Mouse (Mus musculus) retina, postnatal 7 days (tissue): ENCODE results near the gene Cryl1.

ENCODE experiments used
- DNase-seq: peaks from one replicate; pipeline ENCODE4 v3.0.0-alpha.2; 2012; ENCODE audit warnings: low read depth, low spot score

Cryl1 gene

GRCm38 (mm10) chr14:57372348-57373102, 25.8 kb downstream of the Cryl1 start:
- DNase-seq = peak; percentile 79

DNA sequence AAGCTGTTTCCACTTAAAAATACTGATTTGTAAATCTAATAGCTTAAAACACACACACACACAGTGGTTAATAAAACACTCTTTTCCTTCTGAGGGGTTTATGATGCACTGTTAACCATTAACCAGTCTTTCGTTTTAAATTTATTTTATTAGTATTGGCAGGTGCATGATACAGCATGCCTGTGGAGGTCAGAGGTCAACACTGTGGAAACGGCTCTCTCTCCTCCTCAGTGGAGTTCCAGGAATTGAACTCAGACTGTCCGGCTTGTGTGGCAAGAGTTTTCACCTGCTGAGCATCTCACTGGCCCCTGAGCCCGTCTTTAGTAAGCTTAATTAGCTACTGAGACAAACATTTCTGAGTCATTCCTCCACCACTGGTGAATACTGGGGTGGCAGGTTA, 31.0 kb downstream of the Cryl1 start:
- DNase-seq = no peak

GRCm38 (mm10) chr14:57366724-57367123, 31.6 kb downstream of the Cryl1 start:
- no peak for DNase-seq

GRCm38 (mm10) chr14:57365341-57365740, 33.0 kb downstream of the Cryl1 start:
- DNase-seq = no peak

DNA sequence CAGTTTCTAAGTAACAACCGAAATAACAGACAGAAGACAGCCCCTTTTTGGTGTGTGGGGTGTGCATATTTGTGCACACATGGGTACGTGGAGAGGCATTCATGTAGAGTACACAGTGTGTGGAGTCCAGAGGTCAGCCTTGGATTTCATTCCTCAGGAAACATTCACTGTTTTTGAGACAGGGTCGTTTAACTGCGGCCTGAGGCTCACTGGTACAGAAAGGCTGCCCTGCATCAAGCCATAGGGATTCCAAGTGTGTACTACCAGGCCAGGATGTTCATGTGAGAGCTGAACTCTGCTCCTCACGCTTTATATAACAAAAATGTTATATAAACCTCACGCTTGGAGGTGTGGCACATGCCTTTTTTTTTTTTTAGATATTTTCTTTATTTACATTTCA, 34.5 kb downstream of the Cryl1 start:
- DNase-seq = no peak

DNA sequence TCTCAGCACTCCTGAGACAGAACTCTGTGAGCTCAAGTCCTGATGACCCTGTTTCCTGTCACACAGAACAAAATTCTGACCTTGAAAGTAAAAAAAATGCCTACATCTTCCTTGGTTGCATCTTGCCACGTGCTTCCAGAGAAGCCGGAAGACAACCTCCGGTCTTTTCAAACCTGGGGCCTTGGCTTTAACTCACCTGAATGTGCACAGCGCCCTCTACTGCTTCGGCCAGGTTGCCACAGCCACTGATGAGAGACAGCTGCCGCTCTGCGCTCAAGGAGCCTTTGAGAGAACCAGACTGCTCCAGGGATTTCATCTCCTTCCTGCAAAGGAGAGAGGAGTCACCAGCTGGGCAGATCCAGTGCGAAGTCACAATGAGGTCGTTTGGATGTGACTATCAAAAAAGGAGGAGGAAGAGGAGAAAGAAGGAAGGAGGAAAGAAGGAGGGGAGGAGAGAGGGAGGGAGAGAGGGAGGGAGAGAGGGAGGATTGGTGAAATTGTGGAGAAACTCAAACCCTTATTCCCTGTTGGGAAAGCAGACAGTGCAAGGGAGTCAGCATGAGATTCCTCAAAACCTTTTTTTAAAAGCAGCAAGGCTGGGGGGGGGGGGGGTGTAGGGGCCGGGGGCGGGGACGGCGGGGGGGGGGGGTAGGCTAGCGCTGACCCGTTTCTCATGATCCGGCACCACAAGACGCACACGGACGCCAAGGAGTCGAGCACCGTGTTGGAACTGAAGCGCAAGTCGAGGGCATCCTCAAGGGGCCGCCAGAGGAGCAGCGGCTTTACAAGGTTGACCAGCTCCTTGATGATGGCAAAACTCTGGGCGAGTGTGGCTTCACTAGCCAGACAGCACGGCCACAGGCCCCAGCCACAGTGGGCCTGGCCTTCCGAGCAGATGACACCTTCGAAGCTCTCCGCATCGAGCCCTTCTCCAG, 35.3 kb downstream of the Cryl1 start:
- peak; percentile 62 for DNase-seq

DNA sequence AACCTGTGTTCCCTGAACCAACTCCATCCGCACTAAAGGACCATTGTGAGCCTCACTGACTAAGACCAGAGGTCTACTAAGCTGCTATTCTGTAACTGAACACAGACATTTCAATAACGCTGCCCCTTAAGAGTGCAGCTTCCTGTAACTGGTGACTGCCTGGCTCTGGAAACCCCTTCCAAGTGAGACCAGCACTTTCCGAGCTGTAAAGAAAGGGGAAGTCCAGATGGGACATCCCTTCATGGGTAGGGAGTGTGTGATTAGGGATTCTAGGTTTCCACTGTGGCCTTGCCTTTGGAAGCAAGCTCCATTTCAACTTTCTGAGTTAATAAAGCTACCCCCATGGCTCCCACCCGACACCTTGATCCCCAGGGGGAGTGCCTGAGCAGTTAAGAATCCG, 41.3 kb downstream of the Cryl1 start:
- DNase-seq = no peak

- DNase-seq = no peak
Measured at GRCm38 (mm10) chr14:57351521-57352235, 46.7 kb downstream of the Cryl1 start.

DNA sequence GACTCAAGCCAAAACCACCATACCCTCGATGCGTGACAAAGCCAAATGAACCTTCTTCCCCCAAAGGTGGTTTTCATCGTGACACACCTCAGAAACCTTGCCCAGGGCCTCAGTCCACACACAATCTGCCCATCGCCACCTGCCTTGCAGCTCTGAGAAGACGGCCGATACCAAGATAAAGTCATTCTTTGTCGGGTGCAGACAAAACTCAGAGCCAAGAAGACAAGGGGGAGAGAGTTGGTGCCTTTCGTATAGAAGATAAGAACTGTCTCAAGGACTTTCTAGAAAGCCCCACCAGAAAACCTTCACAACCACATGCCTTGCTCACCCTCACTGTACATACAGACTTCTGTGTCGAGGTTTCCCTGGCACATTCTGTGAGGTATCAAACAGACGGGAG, 48.4 kb downstream of the Cryl1 start:
- no peak for DNase-seq

DNA sequence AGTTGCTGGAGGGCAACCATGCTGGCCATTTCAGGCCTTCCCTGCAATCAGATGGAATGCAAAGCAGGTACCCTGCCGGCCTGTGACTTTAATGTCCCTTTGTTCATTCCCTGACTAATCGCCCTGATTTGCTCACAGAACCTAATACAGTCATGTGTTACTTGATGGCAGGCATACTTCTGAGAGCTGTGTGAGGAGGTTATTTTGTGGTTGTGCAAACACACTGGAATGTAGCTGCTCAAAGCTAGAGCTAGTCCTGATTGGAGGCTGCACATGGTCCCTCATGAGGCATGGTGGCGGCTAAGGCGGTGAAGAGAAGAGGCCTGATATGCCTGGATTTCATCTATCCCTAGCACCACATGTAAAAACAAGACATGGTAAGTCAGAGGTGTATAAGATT, 50.2 kb downstream of the Cryl1 start:
- DNase-seq = no peak

DNA sequence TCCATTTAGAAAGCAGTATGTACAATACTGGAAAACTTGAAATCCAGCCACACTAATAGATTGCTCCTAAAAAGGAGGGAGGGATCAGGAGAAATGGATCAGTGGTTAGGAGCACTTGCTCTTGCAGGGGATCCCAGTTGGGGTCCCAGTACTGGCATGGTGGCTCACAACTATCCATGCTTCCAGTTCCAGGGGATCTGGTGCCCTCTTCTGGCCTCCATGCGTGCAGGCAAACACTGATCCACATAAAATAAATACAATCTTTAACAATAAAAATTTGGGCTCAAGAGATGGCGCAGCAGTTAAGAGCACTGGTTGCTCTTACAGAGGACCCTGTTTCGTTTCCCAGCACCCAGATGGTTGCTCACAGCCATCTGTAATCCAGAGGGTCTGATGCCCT, 52.2 kb downstream of the Cryl1 start:
- DNase-seq = no peak

GRCm38 (mm10) chr14:57344781-57345492, 53.4 kb downstream of the Cryl1 start:
- no peak for DNase-seq

GRCm38 (mm10) chr14:57343057-57343750, 55.1 kb downstream of the Cryl1 start:
- DNase-seq = no peak

DNA sequence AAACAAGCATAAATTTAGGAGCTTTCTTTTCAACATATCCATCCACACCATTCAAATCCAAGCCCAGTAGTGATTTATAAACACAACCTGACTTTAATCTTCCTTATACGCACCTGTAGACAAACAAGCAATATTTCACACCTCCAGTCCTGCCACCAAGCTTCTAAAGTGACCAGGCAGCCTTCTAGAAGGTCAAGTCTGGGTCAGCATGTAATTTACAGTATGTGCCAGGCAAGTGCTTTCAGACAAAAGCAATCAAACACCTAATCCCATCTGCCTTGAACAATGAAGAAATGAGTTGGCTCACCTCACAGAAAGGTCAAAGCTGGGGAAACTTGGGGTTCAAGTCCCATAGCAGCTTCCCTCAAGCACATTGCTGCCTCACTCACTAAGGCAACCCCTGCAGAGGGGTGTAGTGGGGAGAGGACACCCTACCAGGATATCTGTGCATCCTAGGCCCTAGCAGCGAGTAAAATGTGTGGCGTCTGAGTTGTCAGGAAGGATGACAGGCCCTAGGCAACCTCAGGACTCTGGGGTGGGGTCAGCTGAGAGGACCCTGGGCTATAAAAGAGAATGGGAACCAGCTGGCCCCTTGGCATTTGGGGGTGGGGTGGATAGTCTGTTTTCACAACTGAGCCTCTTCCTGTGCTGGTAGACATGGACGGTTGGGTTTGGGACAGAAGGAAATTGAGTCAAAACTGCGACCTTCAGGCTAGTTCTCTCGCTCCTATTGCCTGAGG, 55.8 kb downstream of the Cryl1 start:
- DNase-seq = no peak

DNA sequence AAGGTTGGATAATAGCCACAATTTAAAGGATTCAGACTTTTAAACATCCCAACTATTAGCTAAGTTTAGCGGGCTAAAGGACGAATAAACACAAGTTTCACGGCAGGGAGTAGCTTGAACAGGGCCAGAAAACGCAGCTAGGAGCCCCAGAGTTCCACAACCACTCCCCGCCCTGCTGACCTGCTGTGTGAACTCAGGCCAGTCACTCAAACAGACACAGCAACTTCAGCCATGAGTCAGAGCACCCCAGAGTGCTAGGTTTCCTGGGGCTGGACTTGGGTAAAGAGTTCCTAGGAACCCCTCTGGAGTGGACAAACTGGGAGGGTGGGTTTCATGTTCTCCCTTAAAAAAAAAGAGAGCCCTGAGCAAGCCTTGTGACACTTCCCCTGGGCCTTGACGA, 59.7 kb downstream of the Cryl1 start:
- no peak for DNase-seq

DNA sequence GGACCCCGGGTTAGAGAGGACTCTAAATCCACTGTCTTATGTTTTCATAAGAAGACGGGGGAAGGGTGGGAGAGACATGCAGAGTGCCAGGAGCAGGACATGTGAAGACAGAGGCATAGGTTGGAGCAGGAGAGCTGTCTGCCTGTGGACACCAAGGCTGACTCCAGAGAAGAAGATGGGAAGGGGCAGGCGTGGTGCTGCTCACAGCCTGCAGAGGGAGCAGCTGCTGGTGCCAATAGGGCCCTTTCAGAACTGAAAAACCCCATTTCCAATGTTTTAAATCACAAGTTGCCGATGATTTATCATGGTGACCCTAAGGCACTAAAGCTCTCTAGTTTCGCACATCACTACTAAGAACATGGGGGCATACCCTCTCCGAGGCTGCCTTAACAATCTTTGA, 63.5 kb downstream of the Cryl1 start:
- no peak for DNase-seq

DNA sequence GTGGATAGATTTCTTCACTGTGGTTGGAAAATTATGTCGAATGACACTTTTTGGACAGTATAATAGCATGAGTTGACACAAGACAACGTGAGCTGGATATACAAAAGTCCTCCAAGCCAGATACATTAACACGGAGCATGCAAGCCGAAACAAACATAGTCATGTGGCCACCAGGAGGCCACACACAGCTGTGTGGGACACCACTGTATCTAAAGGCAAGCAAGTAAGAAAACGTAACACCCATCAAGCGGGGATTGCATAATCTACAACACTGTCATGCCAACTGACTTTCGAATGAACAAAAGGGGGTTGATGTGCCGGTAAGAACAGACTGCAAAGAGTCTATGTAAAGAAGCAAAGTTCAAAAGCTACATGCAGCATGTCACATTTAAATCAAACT, 65.8 kb downstream of the Cryl1 start:
- no peak for DNase-seq

DNA sequence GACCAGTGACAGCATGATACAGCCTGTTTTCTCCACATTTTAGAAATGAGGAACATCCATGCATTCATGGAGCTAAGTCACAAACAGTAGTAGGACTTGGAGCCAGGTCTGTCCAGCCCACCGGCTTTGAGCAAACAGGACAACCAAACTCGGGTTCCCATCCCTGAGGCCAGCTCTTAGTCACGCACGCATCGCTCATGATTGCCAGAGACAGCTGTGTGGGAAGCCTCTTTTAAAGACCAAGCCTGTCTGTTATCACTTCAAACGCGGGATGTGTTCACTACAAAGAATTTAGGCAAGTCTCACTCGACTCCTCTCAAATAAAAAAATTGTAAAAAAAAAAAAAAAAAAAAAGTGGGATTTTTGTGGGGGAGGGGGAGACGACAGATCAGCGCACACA, 67.2 kb downstream of the Cryl1 start:
- no peak for DNase-seq

DNA sequence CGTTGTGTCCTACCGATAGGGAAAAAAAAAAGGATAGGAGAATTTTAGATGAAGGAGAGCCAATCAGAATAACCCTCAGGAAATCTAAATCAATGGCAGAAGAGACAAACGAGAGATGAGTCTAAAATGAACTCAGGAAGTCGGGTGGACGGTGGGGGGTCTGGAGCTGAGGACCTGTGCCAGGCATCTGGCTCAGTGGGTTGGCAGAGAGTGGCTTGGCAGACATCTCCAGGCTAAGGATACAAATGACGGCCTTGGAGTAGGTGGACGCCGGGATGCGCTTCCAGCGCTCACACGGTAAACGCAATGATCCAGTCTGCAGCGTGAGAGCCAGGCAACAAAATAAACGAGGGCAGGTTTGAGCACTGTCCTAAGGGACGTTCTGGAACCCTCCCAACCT, 68.7 kb downstream of the Cryl1 start:
- no peak for DNase-seq

DNA sequence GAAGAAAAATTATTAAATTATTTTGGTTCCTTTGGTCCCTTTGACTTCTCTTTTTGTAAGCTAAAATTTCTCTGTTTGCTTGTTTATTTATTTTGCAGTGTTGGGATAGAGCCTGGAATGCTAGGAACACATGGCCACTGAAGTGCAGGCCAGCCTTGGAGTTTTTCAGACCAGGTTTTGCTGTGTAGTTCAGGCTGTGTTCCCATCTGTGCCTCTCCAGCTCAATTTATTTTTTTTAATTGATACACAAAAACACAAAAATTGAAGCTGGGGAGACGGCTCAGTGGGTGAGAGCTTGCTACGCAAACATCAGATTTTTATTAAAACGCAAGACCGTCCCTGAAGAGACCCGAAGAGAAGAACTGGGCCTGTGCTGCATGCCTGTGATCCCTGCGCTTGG, 71.6 kb downstream of the Cryl1 start:
- no peak for DNase-seq
